Mouse (Mus musculus) induced T-regulatory cell, adult 2 months (primary cell): ENCODE results near the gene Fam240b.
A peak's percentile ranks its signal among the peaks of the same experiment; 100 is the strongest.

Experiments used
- DNase-seq: peaks from one replicate; pipeline ENCODE4 v3.0.0-alpha.2; 2012; ENCODE audit warnings: low read depth

Fam240b gene

GRCm38 (mm10) chr13:64439471-64439870 lies 58.1 kb downstream of the Fam240b start:
- no peak for DNase-seq

- DNase-seq, result peak; percentile 82
Measured at GRCm38 (mm10) chr13:64438863-64439452, 58.6 kb downstream of the Fam240b start.

- DNase-seq, result no peak
Measured at GRCm38 (mm10) chr13:64437801-64438200, 59.8 kb downstream of the Fam240b start.

- DNase-seq, result peak; percentile 88
Measured at GRCm38 (mm10) chr13:64432017-64432995, 65.3 kb downstream of the Fam240b start, which contains the start of gene Cdk20. Gene Cdk20, plus strand, starts transcription at chr13:64432314.
